Mouse (Mus musculus) spleen, adult 2 months (tissue): ENCODE results near the gene Ubac2. TPM values are rescaled to one million over a fixed set of nuclear protein-coding genes. Genes with fewer than 3 reads are reported as not detected.
A peak's percentile ranks its signal among the peaks of the same experiment; 100 is the strongest.

ENCODE experiments used
- DNase-seq, 2 experiments: peaks; one replicate each; pipeline versions ENCODE4 v3.0.0 to v3.0.0-alpha.2; 2012 to 2021; ENCODE audit warnings: low spot score in 2 of 2, low read depth in 1 of 2
- H3K27ac ChIP-seq: fragments of 200-500 bp; 2 replicates; pipeline ENCODE4 v1.5.1; 2012; ENCODE audit warnings: low read length, inconsistent platforms; ENCODE audit not compliant: insufficient read depth
- H3K27me3 ChIP-seq: fragments of 200-500 bp; 2 replicates; pipeline ENCODE4 v1.6.1; 2012; ENCODE audit warnings: mild to moderate bottlenecking, moderate library complexity, low read length, inconsistent platforms; ENCODE audit not compliant: control insufficient read depth, insufficient read depth
- H3K36me3 ChIP-seq: fragments of 200-500 bp; 2 replicates; pipeline ENCODE4 v1.6.1; 2012; ENCODE audit warnings: mild to moderate bottlenecking, low read length, inconsistent platforms; ENCODE audit not compliant: control insufficient read depth, insufficient read depth
- H3K4me1 ChIP-seq: fragments of 200-500 bp; 2 replicates; pipeline ENCODE4 v1.6.1; 2011; ENCODE audit warnings: inconsistent platforms; ENCODE audit not compliant: control insufficient read depth, insufficient read depth, insufficient read length
- H3K4me3 ChIP-seq: fragments of 200-500 bp; 2 replicates; pipeline ENCODE4 v1.5.1; 2011; ENCODE audit warnings: mild to moderate bottlenecking, inconsistent platforms; ENCODE audit not compliant: insufficient read depth, insufficient read length; ENCODE audit errors: extremely low read depth
- CTCF ChIP-seq: fragments of 200-500 bp; IDR thresholded peaks from 2 replicates; pipeline ENCODE4 v1.5.1; 2011; ENCODE audit warnings: mild to moderate bottlenecking, inconsistent platforms; ENCODE audit not compliant: insufficient read depth, insufficient read length, insufficient replicate concordance; ENCODE audit errors: extremely low read depth
- POLR2A ChIP-seq: fragments of 200-500 bp; IDR thresholded peaks from 2 replicates; pipeline ENCODE4 v1.6.1; 2011; ENCODE audit warnings: low read depth, low read length, inconsistent platforms
- WGBS: fragments of 180-500 bp; shearing (Covaris S2); methylation state at CpG from one replicate; pipeline ENCODE4 v1.1.7; 2018; 5-methylcytosine and 5-hydroxymethylcytosine counted together
- polyA plus RNA-seq: library from polyadenylated mRNA; depleted of rRNA; stranded (reverse); fragments of >200 nt; gene quantifications from 2 replicates; pipeline ENCODE4 v1.2.3, GENCODE M21; 2012

Ubac2 gene
- polyA plus RNA-seq, 1 experiment: 45.3 TPM

- H3K4me1 ChIP-seq: peaks cover 26% of the 10 kb centered on the region
- TF ChIP-seq CTCF (no peak), POLR2A (no peak)
- H3K4me3 ChIP-seq: no peak overlapping the region
- no peaks in the 10 kb centered on the region for H3K36me3 ChIP-seq
- H3K27ac ChIP-seq: peak overlapping the region; percentile 47
- WGBS: 71% methylated on average over 1 of the region's 1 CpGs
- no peak for DNase-seq
- H3K27me3 ChIP-seq: no peaks in the 10 kb centered on the region
These were observed 108.9 kb downstream of the Ubac2 start for GRCm38 (mm10) chr14:121987287-121987686.

GRCm38 (mm10) chr14:121987691-121988090 lies 109.3 kb downstream of the Ubac2 start:
- Histone ChIP-seq H3K4me1 (peaks cover 27% of the 10 kb centered on the region; the same call in 1 of the 2 replicates), H3K27ac (peak overlapping the region; percentile 47), H3K27me3 (no peaks in the 10 kb centered on the region), H3K36me3 (no peaks in the 10 kb centered on the region), H3K4me3 (no peak overlapping the region)
- WGBS: 72% methylated on average over 4 of the region's 4 CpGs
- no peak for DNase-seq
- TF ChIP-seq POLR2A (no peak), CTCF (no peak)

- Histone ChIP-seq H3K27me3 (no peaks in the 10 kb centered on the region), H3K27ac (no peak overlapping the region), H3K4me1 (peaks cover 30% of the 10 kb centered on the region; the same call in 1 of the 2 replicates), H3K36me3 (no peaks in the 10 kb centered on the region), H3K4me3 (no peak overlapping the region)
- no peak for TF ChIP-seq POLR2A
- TF ChIP-seq CTCF: no peak
- WGBS: 97% methylated on average over 3 of the region's 3 CpGs
- DNase-seq: no peak
These were observed 110.9 kb downstream of the Ubac2 start for GRCm38 (mm10) chr14:121989331-121989730.

GRCm38 (mm10) chr14:121989869-121990268 lies 111.4 kb downstream of the Ubac2 start:
- no peak overlapping the region for H3K27ac ChIP-seq
- 95% methylated on average over 3 of the region's 3 CpGs for WGBS
- no peaks in the 10 kb centered on the region for H3K36me3 ChIP-seq
- TF ChIP-seq CTCF (no peak), POLR2A (no peak)
- no peaks in the 10 kb centered on the region for H3K27me3 ChIP-seq
- H3K4me1 ChIP-seq: peaks cover 32% of the 10 kb centered on the region; the same call in 1 of the 2 replicates
- H3K4me3 ChIP-seq: no peak overlapping the region
- DNase-seq: no peak

- H3K36me3 ChIP-seq: no peaks in the 10 kb centered on the region
- no peak for TF ChIP-seq CTCF
- TF ChIP-seq POLR2A: no peak
- H3K4me1 ChIP-seq: peaks cover 37% of the 10 kb centered on the region
- no peak overlapping the region for H3K4me3 ChIP-seq
- H3K27me3 ChIP-seq: no peaks in the 10 kb centered on the region
- H3K27ac ChIP-seq: no peak overlapping the region
- no peak for DNase-seq
- 92% methylated on average over 6 of the region's 6 CpGs for WGBS
These were observed 112.5 kb downstream of the Ubac2 start for GRCm38 (mm10) chr14:121990897-121991296.

GRCm38 (mm10) chr14:121991921-121992320 lies 113.5 kb downstream of the Ubac2 start:
- H3K27me3 ChIP-seq: no peaks in the 10 kb centered on the region
- no peak overlapping the region for H3K4me3 ChIP-seq
- H3K27ac ChIP-seq: peak overlapping the region; percentile 66
- DNase-seq: no peak
- H3K4me1 ChIP-seq: peaks cover 42% of the 10 kb centered on the region
- no peak for TF ChIP-seq POLR2A
- no peak for TF ChIP-seq CTCF
- H3K36me3 ChIP-seq: no peaks in the 10 kb centered on the region

- peak overlapping the region; percentile 66 for H3K27ac ChIP-seq
These were observed 114.2 kb downstream of the Ubac2 start for GRCm38 (mm10) chr14:121992395-121993280.

More at GRCm38 (mm10) chr14:121992395-121993280, 114.2 kb downstream of the Ubac2 start:
- 57% methylated on average over 13 of the region's 13 CpGs for WGBS
- no peak overlapping the region for H3K4me3 ChIP-seq
- H3K36me3 ChIP-seq: no peaks in the 10 kb centered on the region
- DNase-seq: no peak
- TF ChIP-seq POLR2A (no peak), CTCF (no peak)
- no peaks in the 10 kb centered on the region for H3K27me3 ChIP-seq
- peaks cover 41% of the 10 kb centered on the region for H3K4me1 ChIP-seq
